Mouse (Mus musculus) heart, postnatal 0 days (tissue): ENCODE measurements around the gene Gm49384.

Experiments used
- CTCF ChIP-seq: IDR thresholded peaks from 2 replicates; pipeline ENCODE4 v1.5.1; 2016; ENCODE audit warnings: antibody characterized with exemption, control low read depth, low read depth
- EP300 ChIP-seq: IDR thresholded peaks from 2 replicates; pipeline ENCODE4 v1.6.1; 2016; ENCODE audit warnings: antibody characterized with exemption, low read depth

GRCm38 (mm10) chr12:69214393-69214792, 10.3 kb upstream of the Gm49384 start:
- TF ChIP-seq CTCF (no peak), EP300 (no peak)
